Mouse (Mus musculus) heart, postnatal 0 days (tissue): ENCODE measurements around the gene Kcnmb1.

Experiments
- CTCF ChIP-seq: IDR thresholded peaks from 2 replicates; pipeline ENCODE4 v1.5.1; 2016; ENCODE audit warnings: antibody characterized with exemption, control low read depth, low read depth
- EP300 ChIP-seq: IDR thresholded peaks from 2 replicates; pipeline ENCODE4 v1.6.1; 2016; ENCODE audit warnings: antibody characterized with exemption, low read depth

- TF ChIP-seq CTCF (no peak), EP300 (no peak)
Observed at GRCm38 (mm10) chr11:33955982-33956381, 6.8 kb upstream of the Kcnmb1 start.
